Mouse (Mus musculus) embryonic facial prominence, embryonic 12.5 days (tissue): ENCODE results near the gene Rbms3. TPM values are rescaled to one million over a fixed set of nuclear protein-coding genes. Genes with fewer than 3 reads are reported as not detected.
A peak's percentile ranks its signal among the peaks of the same experiment; 100 is the strongest.

Experiments
- ATAC-seq: fragments of 200-750 bp; cut with Nextera tagmentation; 2 replicates; pipeline ENCODE4 v1.8.0; 2017; ENCODE audit not compliant: insufficient number of reproducible peaks, insufficient read depth, low FRiP score, low TSS enrichment
- H3K27ac ChIP-seq: fragments of 300-500 bp; sonication (generic); 2 replicates; pipeline ENCODE4 v1.5.1; 2016; ENCODE audit warnings: mild to moderate bottlenecking
- H3K27me3 ChIP-seq: fragments of 300-500 bp; sonication (generic); 2 replicates; pipeline ENCODE4 v1.6.1; 2016; ENCODE audit warnings: mild to moderate bottlenecking, moderate library complexity
- H3K36me3 ChIP-seq: fragments of 300-500 bp; sonication (generic); 2 replicates; pipeline ENCODE4 v1.6.1; 2016; ENCODE audit warnings: mild to moderate bottlenecking
- H3K4me1 ChIP-seq: fragments of 300-500 bp; sonication (generic); 2 replicates; pipeline ENCODE4 v1.6.1; 2016
- H3K4me2 ChIP-seq: fragments of 300-500 bp; sonication (generic); replicated peaks from 2 replicates; pipeline ENCODE4 v1.6.1; 2016; ENCODE audit warnings: mild to moderate bottlenecking, moderate library complexity
- H3K4me3 ChIP-seq: fragments of 300-500 bp; sonication (generic); 2 replicates; pipeline ENCODE4 v1.5.1; 2016; ENCODE audit warnings: mild to moderate bottlenecking
- H3K9ac ChIP-seq: fragments of 300-500 bp; sonication (generic); 2 replicates; pipeline ENCODE4 v1.6.1; 2016; ENCODE audit warnings: mild to moderate bottlenecking, moderate library complexity
- H3K9me3 ChIP-seq: fragments of 300-500 bp; sonication (generic); 2 replicates; pipeline ENCODE4 v1.6.1; 2016; ENCODE audit warnings: mild to moderate bottlenecking, moderate library complexity
- WGBS: fragments of 180-500 bp; shearing (Covaris S2); methylation state at CpG from one replicate; pipeline ENCODE4 v1.1.7; 2016; 5-methylcytosine and 5-hydroxymethylcytosine counted together
- polyA plus RNA-seq: library from polyadenylated mRNA; unstranded; fragments of >200 nt; fragmentation: Nextera tagmentation; extraction: Ambion mirVana; gene quantifications from 2 replicates; pipeline ENCODE4 v1.2.1, GENCODE M21; 2016

Gene Rbms3
- polyA plus RNA-seq, 1 experiment from 2014 or later = 94.1 TPM

GRCm38 (mm10) chr9:116832822-116833221, 796.9 kb downstream of the Rbms3 start:
- Histone ChIP-seq H3K4me2 (no peak overlapping the region), H3K9ac (no peak overlapping the region), H3K27ac (no peak overlapping the region), H3K27me3 (no peaks in the 10 kb centered on the region), H3K4me3 (no peak overlapping the region), H3K36me3 (no peaks in the 10 kb centered on the region), H3K9me3 (no peaks in the 10 kb centered on the region), H3K4me1 (peaks cover 13% of the 10 kb centered on the region)
- no peak for ATAC-seq
- 80% methylated on average over 1 of the region's 1 CpGs for WGBS

- Histone ChIP-seq H3K4me1 (peaks cover 13% of the 10 kb centered on the region), H3K4me2 (no peak overlapping the region), H3K36me3 (no peaks in the 10 kb centered on the region), H3K27me3 (no peaks in the 10 kb centered on the region), H3K9ac (no peak overlapping the region), H3K27ac (no peak overlapping the region), H3K9me3 (no peaks in the 10 kb centered on the region), H3K4me3 (no peak overlapping the region)
- 89% methylated on average over 5 of the region's 5 CpGs for WGBS
- no peak for ATAC-seq
Measured at GRCm38 (mm10) chr9:116831386-116831785, 798.3 kb downstream of the Rbms3 start.

GRCm38 (mm10) chr9:116829929-116830328, 799.8 kb downstream of the Rbms3 start:
- WGBS = 76% methylated on average over 4 of the region's 4 CpGs
- Histone ChIP-seq H3K4me2 (no peak overlapping the region), H3K36me3 (no peaks in the 10 kb centered on the region)

DNA sequence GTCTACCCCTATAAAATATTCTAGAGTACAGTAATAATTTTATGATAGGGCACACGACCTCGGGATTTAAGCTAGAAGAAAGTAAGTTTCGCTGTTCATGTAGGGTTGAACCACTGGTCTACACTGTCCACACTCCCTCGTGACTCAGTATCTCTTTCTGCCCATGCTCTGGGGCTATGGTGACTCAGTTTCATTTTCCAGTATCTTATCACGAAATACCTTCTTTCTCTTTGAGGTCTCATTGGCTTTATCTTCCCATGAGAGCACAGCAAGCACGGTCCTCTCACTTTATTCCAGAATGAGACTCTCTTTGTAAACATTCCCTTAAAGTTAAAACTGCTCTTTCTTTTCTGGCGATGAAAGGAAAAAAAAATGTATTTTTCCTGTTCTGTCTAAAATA, 808.1 kb downstream of the Rbms3 start:
- 87% methylated on average over 7 of the region's 7 CpGs for WGBS

More at GRCm38 (mm10) chr9:116829929-116830328, 799.8 kb downstream of the Rbms3 start:
- H3K9ac ChIP-seq = no peak overlapping the region
- H3K4me3 ChIP-seq = no peak overlapping the region
- H3K4me1 ChIP-seq = peaks cover 9% of the 10 kb centered on the region
- ATAC-seq = no peak
- H3K27ac ChIP-seq = no peak overlapping the region
- no peaks in the 10 kb centered on the region for H3K27me3 ChIP-seq
- H3K9me3 ChIP-seq = no peaks in the 10 kb centered on the region

GRCm38 (mm10) chr9:116817196-116817595, 812.5 kb downstream of the Rbms3 start:
- Histone ChIP-seq H3K4me2 (no peak overlapping the region), H3K4me3 (no peak overlapping the region), H3K27me3 (no peaks in the 10 kb centered on the region), H3K27ac (no peak overlapping the region), H3K9ac (no peak overlapping the region), H3K4me1 (peaks cover 11% of the 10 kb centered on the region), H3K36me3 (no peaks in the 10 kb centered on the region), H3K9me3 (no peaks in the 10 kb centered on the region)
- 89% methylated on average over 1 of the region's 1 CpGs for WGBS
- ATAC-seq = no peak

More for the DNA sequence above, 808.1 kb downstream of the Rbms3 start:
- Histone ChIP-seq H3K36me3 (no peaks in the 10 kb centered on the region), H3K27ac (no peak overlapping the region), H3K9me3 (no peaks in the 10 kb centered on the region), H3K4me3 (no peak overlapping the region), H3K4me1 (no peaks in the 10 kb centered on the region), H3K27me3 (no peaks in the 10 kb centered on the region), H3K4me2 (no peak overlapping the region), H3K9ac (no peak overlapping the region)
- no peak for ATAC-seq

GRCm38 (mm10) chr9:116814495-116815094, 815.1 kb downstream of the Rbms3 start:
- Histone ChIP-seq H3K4me2 (no peak overlapping the region), H3K9ac (no peak overlapping the region), H3K4me1 (peaks cover 11% of the 10 kb centered on the region), H3K36me3 (no peaks in the 10 kb centered on the region), H3K9me3 (no peaks in the 10 kb centered on the region), H3K27ac (0 out of 2 replicates have a peak overlapping the region, but pooled peaks have one; percentile 50), H3K27me3 (no peaks in the 10 kb centered on the region), H3K4me3 (no peak overlapping the region)
- no peak for ATAC-seq
- 51% methylated on average over 10 of the region's 10 CpGs for WGBS

GRCm38 (mm10) chr9:116813396-116813795, 816.3 kb downstream of the Rbms3 start:
- Histone ChIP-seq H3K27me3 (no peaks in the 10 kb centered on the region), H3K9me3 (no peaks in the 10 kb centered on the region), H3K27ac (no peak overlapping the region), H3K9ac (no peak overlapping the region), H3K36me3 (no peaks in the 10 kb centered on the region), H3K4me1 (peaks cover 12% of the 10 kb centered on the region), H3K4me2 (no peak overlapping the region), H3K4me3 (no peak overlapping the region)
- ATAC-seq = no peak
- 62% methylated on average over 2 of the region's 2 CpGs for WGBS

DNA sequence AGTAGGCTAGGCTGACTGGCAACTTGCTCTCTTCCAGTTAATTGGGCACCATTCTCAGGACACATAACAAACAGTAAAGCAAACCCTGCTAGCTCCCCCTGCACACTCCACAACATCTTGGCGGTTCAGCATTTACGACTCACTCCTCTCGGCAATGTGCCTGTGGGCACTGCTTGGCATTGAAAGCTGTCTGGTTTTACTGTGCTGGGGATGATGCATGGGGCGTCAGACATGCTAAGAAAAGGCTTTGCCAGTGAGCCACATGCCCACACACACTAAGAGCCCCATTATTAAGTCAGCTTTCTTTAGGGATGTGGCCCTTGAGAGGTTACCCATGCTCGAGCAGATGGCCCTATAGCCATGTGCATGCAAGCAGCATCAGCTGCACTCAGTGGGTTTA, 820.5 kb downstream of the Rbms3 start:
- Histone ChIP-seq H3K4me3 (no peak overlapping the region), H3K27ac (no peak overlapping the region), H3K27me3 (no peaks in the 10 kb centered on the region), H3K36me3 (no peaks in the 10 kb centered on the region), H3K4me2 (no peak overlapping the region), H3K9ac (no peak overlapping the region), H3K9me3 (no peaks in the 10 kb centered on the region), H3K4me1 (peaks cover 22% of the 10 kb centered on the region)
- WGBS = 87% methylated on average over 5 of the region's 5 CpGs
- ATAC-seq = no peak

- no peaks in the 10 kb centered on the region for H3K27me3 ChIP-seq
- H3K27ac ChIP-seq = peak overlapping the region; percentile 88
- no peaks in the 10 kb centered on the region for H3K9me3 ChIP-seq
- H3K4me1 ChIP-seq = peaks cover 24% of the 10 kb centered on the region
- no peak overlapping the region for H3K9ac ChIP-seq
- no peaks in the 10 kb centered on the region for H3K36me3 ChIP-seq
- ATAC-seq = no peak
- no peak overlapping the region for H3K4me3 ChIP-seq
- H3K4me2 ChIP-seq = peak overlapping the region; percentile 4; the same call in 1 of the 2 replicates
- WGBS = 64% methylated on average over 4 of the region's 4 CpGs
Measured at GRCm38 (mm10) chr9:116808401-116808800, 821.3 kb downstream of the Rbms3 start.

GRCm38 (mm10) chr9:116807166-116808081, 822.3 kb downstream of the Rbms3 start:
- peaks cover 24% of the 10 kb centered on the region for H3K4me1 ChIP-seq
- no peak overlapping the region for H3K4me3 ChIP-seq
- peak overlapping the region; percentile 4; the same call in 1 of the 2 replicates for H3K4me2 ChIP-seq
- peak; percentile 86 for ATAC-seq
- H3K9ac ChIP-seq = no peak overlapping the region
- peak overlapping the region; percentile 88 for H3K27ac ChIP-seq
- H3K27me3 ChIP-seq = no peaks in the 10 kb centered on the region
- no peaks in the 10 kb centered on the region for H3K9me3 ChIP-seq
- 16% methylated on average over 16 of the region's 16 CpGs for WGBS
- H3K36me3 ChIP-seq = no peaks in the 10 kb centered on the region

DNA sequence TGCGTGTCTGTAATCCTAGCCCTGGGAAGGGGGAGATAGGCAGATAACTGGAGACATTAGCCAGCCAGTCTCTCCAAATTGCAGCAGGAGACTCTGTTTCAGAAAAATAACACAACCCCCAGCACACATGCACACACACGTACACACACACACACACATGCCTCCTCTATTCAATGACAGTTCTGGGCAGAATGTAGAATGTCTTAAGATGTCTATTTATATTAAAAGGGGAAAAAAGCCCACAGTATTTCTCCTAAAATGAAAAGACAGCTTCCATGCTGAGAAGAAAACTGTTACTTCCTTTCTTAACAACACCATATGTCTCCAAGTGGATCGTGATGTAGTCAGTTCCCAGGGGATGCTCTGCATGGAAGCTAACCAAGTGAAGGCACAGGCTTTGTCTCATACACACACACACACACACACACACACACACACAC, 826.4 kb downstream of the Rbms3 start:
- no peak overlapping the region for H3K4me2 ChIP-seq
- no peak overlapping the region for H3K4me3 ChIP-seq
- no peaks in the 10 kb centered on the region for H3K9me3 ChIP-seq
- H3K36me3 ChIP-seq = no peaks in the 10 kb centered on the region
- H3K9ac ChIP-seq = no peak overlapping the region
- no peak overlapping the region for H3K27ac ChIP-seq
- no peak for ATAC-seq
- H3K27me3 ChIP-seq = no peaks in the 10 kb centered on the region
- peaks cover 22% of the 10 kb centered on the region for H3K4me1 ChIP-seq
- WGBS = 66% methylated on average over 3 of the region's 3 CpGs

DNA sequence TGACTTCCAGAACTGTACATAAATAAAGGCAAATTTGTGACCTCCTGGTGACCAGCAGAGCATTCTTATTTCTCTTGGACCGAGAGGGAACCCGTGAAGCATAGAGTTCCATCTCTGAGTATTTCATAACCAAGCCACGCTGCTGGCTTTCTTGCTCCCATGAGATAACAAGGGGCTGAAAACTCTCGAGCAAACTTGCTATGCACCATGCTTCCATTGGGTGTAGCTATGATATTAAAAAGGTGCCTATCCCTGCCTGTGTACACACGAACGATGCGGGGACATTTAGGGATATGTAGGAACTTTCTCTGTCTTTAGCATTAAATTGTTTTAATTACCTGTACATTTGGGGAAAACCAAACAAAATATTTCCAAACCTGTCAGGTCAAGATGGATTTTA, 827.1 kb downstream of the Rbms3 start:
- no peaks in the 10 kb centered on the region for H3K9me3 ChIP-seq
- no peak overlapping the region for H3K4me3 ChIP-seq
- H3K4me2 ChIP-seq = no peak overlapping the region
- H3K9ac ChIP-seq = no peak overlapping the region
- ATAC-seq = no peak
- 79% methylated on average over 7 of the region's 7 CpGs for WGBS
- H3K27me3 ChIP-seq = no peaks in the 10 kb centered on the region
- H3K36me3 ChIP-seq = no peaks in the 10 kb centered on the region
- peaks cover 14% of the 10 kb centered on the region for H3K4me1 ChIP-seq
- no peak overlapping the region for H3K27ac ChIP-seq
